Mouse (Mus musculus) forebrain, embryonic 14.5 days (tissue): ENCODE data around the gene Blm. TPM values are rescaled to one million over a fixed set of nuclear protein-coding genes. Genes with fewer than 3 reads are reported as not detected.

Experiments
- ATAC-seq: fragments of 200-750 bp; cut with Nextera tagmentation; 2 replicates; pipeline ENCODE4 v1.8.0; 2017; ENCODE audit warnings: mild to moderate bottlenecking, moderate library complexity
- DNase-seq: peaks from one replicate; pipeline ENCODE4 v3.0.0-alpha.2; 2015; ENCODE audit warnings: low spot score
- H3K27ac ChIP-seq: fragments of 300-500 bp; sonication (generic); 2 replicates; pipeline ENCODE4 v1.5.1; 2014; ENCODE audit warnings: low read depth, mild to moderate bottlenecking, control low read depth, low read length, moderate library complexity
- H3K27me3 ChIP-seq: fragments of 300-500 bp; sonication (generic); replicated peaks from 2 replicates; pipeline ENCODE4 v1.6.1; 2014; ENCODE audit warnings: low read length, control low read depth, mixed read lengths; ENCODE audit not compliant: control insufficient read depth, insufficient read depth
- H3K36me3 ChIP-seq: fragments of 300-500 bp; sonication (generic); 2 replicates; pipeline ENCODE4 v1.6.1; 2014; ENCODE audit warnings: low read length, control low read depth; ENCODE audit not compliant: control insufficient read depth, insufficient read depth
- H3K4me1 ChIP-seq: fragments of 300-500 bp; sonication (generic); 2 replicates; pipeline ENCODE4 v1.6.1; 2014; ENCODE audit warnings: antibody characterized with exemption, low read length, control low read depth; ENCODE audit not compliant: control insufficient read depth, insufficient read depth
- H3K4me2 ChIP-seq: fragments of 300-500 bp; sonication (generic); 2 replicates; pipeline ENCODE4 v1.6.1; 2014; ENCODE audit warnings: mild to moderate bottlenecking, control low read depth, low read length
- H3K4me3 ChIP-seq: fragments of 300-500 bp; sonication (generic); 2 replicates; pipeline ENCODE4 v1.5.1; 2014; ENCODE audit warnings: low read depth, low read length, control low read depth
- H3K9ac ChIP-seq: fragments of 300-500 bp; sonication (generic); 2 replicates; pipeline ENCODE4 v1.6.1; 2014; ENCODE audit warnings: mild to moderate bottlenecking, low read length, control low read depth, moderate library complexity
- H3K9me3 ChIP-seq: fragments of 300-500 bp; sonication (generic); replicated peaks from 2 replicates; pipeline ENCODE4 v1.6.1; 2016; ENCODE audit warnings: low read length, control low read depth, mixed read lengths; ENCODE audit not compliant: control insufficient read depth
- WGBS: fragments of 180-500 bp; shearing (Covaris S2); extraction: QIAGEN DNeasy Blood & Tissue Kit; methylation state at CpG from one replicate; pipeline ENCODE4 v1.1.7; 2014; 5-methylcytosine and 5-hydroxymethylcytosine counted together
- polyA plus RNA-seq: library from polyadenylated mRNA; unstranded; fragments of >200 nt; fragmentation: Nextera tagmentation; extraction: Ambion mirVana; gene quantifications from 2 replicates; pipeline ENCODE4 v1.2.1, GENCODE M21; 2014

Gene Blm
- polyA plus RNA-seq, 1 experiment from 2014 or later: 11.3 TPM

- no peaks in the 10 kb centered on the region for H3K27me3 ChIP-seq
- H3K4me2 ChIP-seq: no peak overlapping the region
- no peaks in the 10 kb centered on the region for H3K9me3 ChIP-seq
- ATAC-seq (no peak), DNase-seq (no peak)
- H3K4me3 ChIP-seq: no peak overlapping the region
- H3K27ac ChIP-seq: no peak overlapping the region
- no peaks in the 10 kb centered on the region for H3K4me1 ChIP-seq
- H3K9ac ChIP-seq: no peak overlapping the region
- no peaks in the 10 kb centered on the region for H3K36me3 ChIP-seq
- WGBS: 89% methylated on average over 7 of the region's 7 CpGs
These were observed 118.0 kb downstream of the Blm start for GRCm38 (mm10) chr7:80416969-80417368.

- ATAC-seq: no peak
- no peak for DNase-seq
- 83% methylated on average over 7 of the region's 7 CpGs for WGBS
- H3K4me3 ChIP-seq: no peak overlapping the region
- no peaks in the 10 kb centered on the region for H3K27me3 ChIP-seq
- no peaks in the 10 kb centered on the region for H3K36me3 ChIP-seq
- no peaks in the 10 kb centered on the region for H3K4me1 ChIP-seq
- H3K4me2 ChIP-seq: no peak overlapping the region
- no peaks in the 10 kb centered on the region for H3K9me3 ChIP-seq
- H3K27ac ChIP-seq: no peak overlapping the region
- no peak overlapping the region for H3K9ac ChIP-seq
These were observed 120.5 kb downstream of the Blm start for GRCm38 (mm10) chr7:80414303-80414855.

GRCm38 (mm10) chr7:80413512-80414302 lies 121.2 kb downstream of the Blm start:
- no peak overlapping the region for H3K4me2 ChIP-seq
- no peak for DNase-seq
- H3K4me3 ChIP-seq: no peak overlapping the region
- no peak overlapping the region for H3K27ac ChIP-seq
- H3K9me3 ChIP-seq: no peaks in the 10 kb centered on the region
- WGBS: 87% methylated on average over 9 of the region's 9 CpGs
- no peaks in the 10 kb centered on the region for H3K36me3 ChIP-seq
- H3K9ac ChIP-seq: no peak overlapping the region
- H3K27me3 ChIP-seq: no peaks in the 10 kb centered on the region
- no peak for ATAC-seq
- H3K4me1 ChIP-seq: no peaks in the 10 kb centered on the region

GRCm38 (mm10) chr7:80412781-80413180 lies 122.1 kb downstream of the Blm start:
- no peak overlapping the region for H3K4me2 ChIP-seq
- no peak overlapping the region for H3K4me3 ChIP-seq
- H3K9ac ChIP-seq: no peak overlapping the region
- no peaks in the 10 kb centered on the region for H3K36me3 ChIP-seq
- no peaks in the 10 kb centered on the region for H3K9me3 ChIP-seq
- no peak for DNase-seq
- 72% methylated on average over 5 of the region's 5 CpGs for WGBS
- no peak overlapping the region for H3K27ac ChIP-seq
- no peaks in the 10 kb centered on the region for H3K4me1 ChIP-seq
- H3K27me3 ChIP-seq: no peaks in the 10 kb centered on the region
- ATAC-seq: no peak

- Histone ChIP-seq H3K27ac (no peak overlapping the region), H3K27me3 (no peaks in the 10 kb centered on the region), H3K4me1 (no peaks in the 10 kb centered on the region), H3K4me2 (no peak overlapping the region), H3K4me3 (no peak overlapping the region), H3K9ac (no peak overlapping the region), H3K9me3 (no peaks in the 10 kb centered on the region), H3K36me3 (no peaks in the 10 kb centered on the region)
- WGBS: 30% methylated on average over 10 of the region's 10 CpGs
- no peak for ATAC-seq
- DNase-seq: peak; percentile 23
These were observed 122.6 kb downstream of the Blm start for GRCm38 (mm10) chr7:80412279-80412678.

GRCm38 (mm10) chr7:80410380-80410779 lies 124.5 kb downstream of the Blm start:
- Histone ChIP-seq H3K9me3 (no peaks in the 10 kb centered on the region), H3K4me2 (no peak overlapping the region), H3K36me3 (no peaks in the 10 kb centered on the region), H3K27me3 (no peaks in the 10 kb centered on the region), H3K4me1 (no peaks in the 10 kb centered on the region), H3K9ac (no peak overlapping the region), H3K4me3 (no peak overlapping the region), H3K27ac (no peak overlapping the region)
- no peak for DNase-seq
- no peak for ATAC-seq
- 76% methylated on average over 9 of the region's 9 CpGs for WGBS

GRCm38 (mm10) chr7:80407712-80408111 lies 127.2 kb downstream of the Blm start:
- DNase-seq: no peak
- no peak for ATAC-seq
- H3K9me3 ChIP-seq: no peaks in the 10 kb centered on the region
- H3K4me1 ChIP-seq: no peaks in the 10 kb centered on the region; the same call in 1 of the 2 replicates
- no peaks in the 10 kb centered on the region for H3K36me3 ChIP-seq
- no peak overlapping the region for H3K27ac ChIP-seq
- H3K9ac ChIP-seq: no peak overlapping the region
- no peak overlapping the region for H3K4me2 ChIP-seq
- no peaks in the 10 kb centered on the region for H3K27me3 ChIP-seq
- H3K4me3 ChIP-seq: no peak overlapping the region
- WGBS: 80% methylated on average over 9 of the region's 9 CpGs

- Histone ChIP-seq H3K27ac (no peak overlapping the region), H3K4me1 (peaks cover 6% of the 10 kb centered on the region), H3K36me3 (no peaks in the 10 kb centered on the region), H3K9ac (no peak overlapping the region), H3K4me2 (no peak overlapping the region), H3K27me3 (no peaks in the 10 kb centered on the region), H3K9me3 (no peaks in the 10 kb centered on the region), H3K4me3 (no peak overlapping the region)
- WGBS: 85% methylated on average over 3 of the region's 3 CpGs
- ATAC-seq: no peak
- DNase-seq: no peak
These were observed 128.7 kb downstream of the Blm start for GRCm38 (mm10) chr7:80406186-80406585.

GRCm38 (mm10) chr7:80405188-80405695 lies 129.7 kb downstream of the Blm start, which contains the start of gene Furin:
Furin (minus strand) TSS chr7:80405436.
- Histone ChIP-seq H3K27ac (no peak within 1 kb of the TSS), H3K4me2 (no peak within 1 kb of the TSS), H3K36me3 (no peaks in the 10 kb centered on the region), H3K4me3 (no peak within 1 kb of the TSS), H3K9ac (no peak within 1 kb of the TSS), H3K9me3 (no peaks in the 10 kb centered on the region), H3K4me1 (peaks cover 12% of the 10 kb centered on the region), H3K27me3 (no peaks in the 10 kb centered on the region)
- no peak for DNase-seq
- ATAC-seq: no peak
- 76% methylated on average over 9 of the region's 9 CpGs for WGBS
